Mouse (Mus musculus) gastrocnemius, adult 2 months (tissue): ENCODE data around the gene Nfya. TPM values are rescaled to one million over a fixed set of nuclear protein-coding genes. Genes with fewer than 3 reads are reported as not detected.

Source experiments
- DNase-seq: peaks from one replicate; pipeline ENCODE4 v3.0.0; 2022
- H3K27ac ChIP-seq: fragments of 200-600 bp; 2 replicates; pipeline ENCODE4 v1.8.1; 2022; ENCODE audit warnings: mild to moderate bottlenecking
- H3K4me3 ChIP-seq: fragments of 200-600 bp; 2 replicates; pipeline ENCODE4 v1.8.1; 2022; ENCODE audit warnings: mild to moderate bottlenecking, moderate library complexity
- CTCF ChIP-seq: fragments of 200-600 bp; IDR thresholded peaks from 2 replicates; pipeline ENCODE4 v1.8.1; 2022; ENCODE audit warnings: antibody characterized with exemption, mild to moderate bottlenecking, moderate library complexity
- intact Hi-C: fragments of 180-260 bp; cut with DNase I; formaldehyde crosslinking; loops from one replicate; pipeline ENCODE4 v1.15.1; 2025
- total RNA-seq, 2 experiments: library from RNA; stranded (reverse); gene quantifications; 2 replicates each; pipeline ENCODE4 v1.2.3; 2021

The Nfya gene
- total RNA-seq, 2 experiments from 2014 or later: 6.1 to 9.4 TPM

DNA sequence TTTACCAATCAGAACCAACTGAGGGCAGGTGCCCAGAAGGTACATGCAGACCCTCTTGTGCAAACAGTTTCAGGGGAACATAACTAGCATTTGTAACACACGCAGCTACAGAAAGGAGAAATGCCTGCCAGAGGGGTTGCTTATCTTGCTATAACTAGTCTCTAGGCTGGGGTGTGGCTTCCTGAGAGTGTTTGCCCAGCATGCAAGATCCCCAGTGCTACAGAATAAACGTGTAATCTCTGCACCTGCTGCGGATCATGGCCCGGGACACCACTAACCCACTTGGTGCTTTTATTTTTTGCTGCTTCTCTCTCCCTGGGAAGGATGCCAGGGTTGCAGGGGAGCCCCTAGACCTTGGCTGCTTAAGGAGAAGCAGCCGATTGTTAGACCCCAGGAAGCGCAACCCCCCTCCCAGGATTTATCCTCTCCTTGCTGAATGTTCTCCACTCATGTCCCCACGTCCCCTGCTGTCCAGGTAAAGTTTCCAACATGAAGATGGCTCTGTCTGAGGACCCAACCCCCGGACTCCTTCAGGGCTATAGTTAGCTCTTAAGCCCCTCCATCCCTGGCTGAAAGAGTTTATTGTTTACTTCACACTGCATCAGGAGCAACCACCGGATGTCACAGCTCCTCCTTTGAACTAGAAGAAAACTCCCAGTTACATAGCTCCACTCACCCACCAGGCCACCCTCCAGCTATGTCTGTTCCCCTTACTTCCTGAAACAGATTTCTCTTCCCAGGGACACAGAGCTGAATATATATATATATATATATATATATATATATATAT, 16.3 kb upstream of the Nfya start:
- peak overlapping the region; percentile 96 for H3K27ac ChIP-seq
- intact Hi-C loops: no loop called here
- DNase-seq: peak; percentile 60
- peak overlapping the region; percentile 72 for H3K4me3 ChIP-seq
- TF ChIP-seq CTCF: no peak

DNA sequence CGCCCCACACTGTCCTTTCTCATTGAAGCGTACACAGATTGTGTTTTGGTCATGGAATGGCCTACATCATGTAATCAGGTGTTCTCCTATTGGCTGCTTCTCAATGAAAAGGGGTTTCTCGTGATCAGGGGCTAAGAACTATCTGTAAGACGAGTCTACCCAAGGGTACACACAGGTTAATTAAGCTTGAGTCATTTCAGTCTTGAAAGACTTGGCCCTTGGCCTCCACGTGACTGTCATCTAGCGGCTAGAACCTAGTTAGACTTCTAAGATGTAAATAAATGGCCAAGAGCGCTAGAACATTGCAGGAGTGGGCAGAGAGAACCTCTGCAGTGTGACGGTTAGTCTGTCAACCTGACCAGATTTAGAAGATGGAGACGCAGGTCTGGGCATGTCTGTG, 14.5 kb upstream of the Nfya start:
- Histone ChIP-seq H3K27ac (peak overlapping the region; percentile 96), H3K4me3 (peak overlapping the region; percentile 25; the same call in 1 of the 2 replicates)
- DNase-seq: no peak
- TF ChIP-seq CTCF: no peak
- intact Hi-C loops: no loop called here

DNA sequence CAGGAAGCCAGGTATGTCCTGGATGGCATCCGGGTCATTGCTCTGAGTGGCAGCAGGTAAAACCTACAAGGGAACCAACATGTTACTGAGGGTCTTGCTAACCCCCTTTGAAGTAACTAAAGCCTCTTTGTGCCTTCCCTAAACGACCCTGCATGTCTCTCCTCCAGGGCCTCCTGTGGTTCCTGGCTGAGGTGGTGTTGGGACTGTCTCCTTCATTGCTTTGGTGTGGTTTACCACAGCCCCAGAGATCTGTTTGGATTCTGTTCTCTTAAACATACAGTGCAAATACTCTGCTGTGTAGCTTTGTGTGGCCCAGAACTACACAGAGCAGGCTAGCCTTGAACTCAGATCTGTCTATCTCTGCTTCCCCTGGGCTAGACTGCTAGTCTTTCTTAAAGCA, 9.9 kb upstream of the Nfya start:
- intact Hi-C loops: loop anchor here (5.0 kb wide), 1 partner anchor 183 kb away; no protein-coding TSS in a partner anchor
- no peak overlapping the region for H3K4me3 ChIP-seq
- TF ChIP-seq CTCF: no peak
- no peak for DNase-seq
- no peak overlapping the region for H3K27ac ChIP-seq

DNA sequence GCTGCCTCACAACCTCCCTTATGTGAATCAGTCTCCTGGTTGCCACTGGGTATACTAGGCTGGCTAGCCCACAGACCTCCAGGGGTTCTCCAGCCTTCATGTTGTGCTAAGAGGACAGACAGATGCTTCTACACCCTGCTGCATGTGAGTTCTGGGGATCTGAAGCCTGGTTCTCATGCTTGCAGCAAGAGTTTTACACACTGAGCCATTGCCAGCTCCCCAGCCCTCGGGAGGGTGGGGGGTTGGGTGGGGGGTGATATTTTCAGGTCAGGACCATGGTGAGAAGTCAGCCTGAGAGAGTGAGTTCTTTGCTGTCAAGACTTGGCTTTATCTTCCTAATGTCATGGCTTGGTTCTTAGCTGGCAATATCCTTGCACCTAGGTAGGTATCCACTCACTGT, 9.1 kb upstream of the Nfya start:
- DNase-seq: no peak
- H3K4me3 ChIP-seq: no peak overlapping the region
- peak overlapping the region; percentile 13; the same call in 1 of the 2 replicates for H3K27ac ChIP-seq
- intact Hi-C loops: loop anchor here (5.0 kb wide), 1 partner anchor 184 kb away; no protein-coding TSS in a partner anchor
- TF ChIP-seq CTCF: no peak

DNA sequence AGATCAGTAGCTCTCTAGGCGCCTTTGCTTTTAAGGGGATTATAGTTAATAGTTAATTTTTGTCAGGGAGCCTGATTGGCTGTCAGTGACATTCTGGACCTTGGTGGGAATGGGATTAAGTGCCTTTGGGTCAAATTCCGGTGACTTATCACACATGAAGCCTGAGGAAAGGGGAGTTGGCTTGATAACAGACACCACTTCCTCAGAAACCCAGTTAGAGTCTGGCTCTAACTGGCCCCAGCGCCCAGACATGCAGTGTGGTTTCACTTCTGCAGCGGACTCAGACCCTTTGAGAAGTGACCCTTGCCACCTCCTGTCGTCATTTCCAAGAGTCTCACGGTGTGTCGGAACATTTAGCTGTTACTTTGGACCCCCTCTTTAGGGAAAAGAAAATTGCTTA, 8.5 kb upstream of the Nfya start:
- Histone ChIP-seq H3K4me3 (no peak overlapping the region), H3K27ac (peak overlapping the region; percentile 13; the same call in 1 of the 2 replicates)
- DNase-seq: no peak
- TF ChIP-seq CTCF: no peak
- intact Hi-C loops: loop anchor here (5.0 kb wide), 1 partner anchor 184 kb away; no protein-coding TSS in a partner anchor

DNA sequence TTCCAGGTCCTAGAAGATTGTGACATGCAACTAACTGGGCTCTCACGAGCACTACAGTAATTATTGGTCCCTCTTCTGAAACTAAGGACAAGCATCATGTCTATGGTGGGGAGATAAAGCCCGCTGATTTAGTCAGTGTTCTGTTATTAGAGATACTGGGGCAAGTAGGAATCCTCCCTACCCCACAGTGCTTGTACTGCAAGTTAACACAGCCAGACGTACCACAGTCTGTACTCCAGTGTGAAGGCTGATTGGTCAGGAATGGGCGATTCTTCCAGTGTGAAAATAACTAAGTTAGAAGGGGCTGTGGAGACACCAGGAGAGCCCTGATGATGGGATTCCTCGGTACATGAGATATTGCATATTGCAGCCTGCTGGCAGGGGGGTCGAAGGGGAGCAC, 7.8 kb upstream of the Nfya start:
- Histone ChIP-seq H3K27ac (no peak overlapping the region), H3K4me3 (no peak overlapping the region)
- intact Hi-C loops: loop anchor here (2.0 to 5.0 kb wide), 3 partner anchors 19 to 185 kb away; no protein-coding TSS in a partner anchor
- no peak for TF ChIP-seq CTCF
- DNase-seq: no peak

DNA sequence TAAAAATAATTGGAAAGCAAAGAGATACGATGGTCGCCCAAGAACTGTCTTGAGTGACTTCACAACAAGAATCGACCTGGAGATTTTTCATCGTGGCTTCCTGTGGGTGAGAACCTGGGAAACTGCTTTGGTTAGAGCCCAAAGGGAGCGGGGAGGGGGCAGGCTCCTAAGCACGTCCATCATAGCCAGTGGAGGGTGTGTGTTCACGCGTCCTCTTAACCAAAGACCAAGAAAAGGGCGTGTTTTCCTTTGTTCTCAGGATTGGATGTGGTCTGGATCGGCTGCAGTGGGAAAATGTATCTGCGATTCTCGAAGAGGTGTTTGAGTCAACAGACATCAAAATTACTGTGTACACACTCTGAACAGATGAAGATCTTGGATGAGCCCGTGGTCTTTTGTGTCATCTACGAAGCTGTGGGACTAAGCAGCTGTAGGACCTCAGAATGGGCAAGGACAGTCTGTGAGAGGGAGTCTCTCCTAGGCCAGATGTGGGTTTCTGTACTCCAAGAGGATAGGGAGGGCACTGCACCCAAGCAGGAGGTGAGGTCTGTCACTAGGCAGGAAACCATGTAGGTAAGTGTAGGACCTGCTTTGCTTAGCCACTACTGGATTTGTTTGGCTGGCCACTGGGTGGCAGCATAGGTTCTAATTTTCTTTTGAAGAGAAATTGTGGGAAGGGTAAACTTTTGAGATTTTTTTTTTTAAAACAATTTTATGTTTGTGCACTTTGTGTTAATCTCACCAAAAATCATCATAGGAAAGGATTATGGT, 6.9 kb upstream of the Nfya start:
- peak overlapping the region; percentile 44; the same call in 1 of the 2 replicates for H3K27ac ChIP-seq
- TF ChIP-seq CTCF: peak; percentile 74
- intact Hi-C loops: loop anchor here (2.0 to 5.0 kb wide), 3 partner anchors 20 to 186 kb away; no protein-coding TSS in a partner anchor
- no peak overlapping the region for H3K4me3 ChIP-seq
- peak; percentile 59 for DNase-seq

DNA sequence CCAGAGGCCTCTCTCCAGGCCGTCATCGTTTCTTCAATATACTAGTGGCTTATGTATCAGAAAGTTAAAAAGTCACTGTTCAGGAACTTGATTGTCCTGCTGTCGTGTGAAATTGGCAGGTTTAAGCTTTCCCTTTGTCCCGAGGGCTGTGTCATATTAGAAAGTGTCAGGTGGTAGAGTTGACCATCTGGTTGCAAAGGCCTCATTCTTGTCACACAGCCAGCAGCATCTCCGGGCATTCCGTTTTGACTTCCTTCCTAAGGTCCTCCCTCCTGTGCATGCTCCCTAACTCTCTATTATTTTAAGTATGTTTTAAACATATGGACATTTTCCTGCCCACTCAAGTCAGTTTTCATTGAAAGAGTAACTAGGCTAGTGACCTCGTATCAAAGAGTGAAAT, 6.3 kb upstream of the Nfya start:
- H3K4me3 ChIP-seq: no peak overlapping the region
- intact Hi-C loops: loop anchor here (2.0 to 5.0 kb wide), 3 partner anchors 21 to 186 kb away; no protein-coding TSS in a partner anchor
- no peak for DNase-seq
- H3K27ac ChIP-seq: peak overlapping the region; percentile 44; the same call in 1 of the 2 replicates
- no peak for TF ChIP-seq CTCF

DNA sequence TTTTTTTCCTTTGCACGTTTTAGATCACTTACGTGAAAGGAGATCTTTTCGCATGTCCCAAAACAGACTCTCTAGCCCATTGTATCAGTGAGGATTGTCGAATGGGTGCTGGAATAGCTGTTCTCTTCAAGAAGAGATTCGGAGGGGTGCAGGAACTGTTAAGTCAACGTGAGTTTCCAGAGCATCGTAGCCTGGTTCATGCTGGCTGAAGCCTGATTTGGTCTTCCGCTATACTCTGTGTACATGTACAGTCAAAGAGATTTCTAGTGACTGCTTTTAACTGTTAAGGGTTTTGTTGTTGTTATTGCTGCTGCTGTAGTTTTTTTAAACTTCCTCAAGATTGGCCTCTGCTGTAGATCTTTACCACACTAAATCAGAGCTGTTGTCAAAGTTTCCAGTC, 1.5 kb upstream of the Nfya start:
- intact Hi-C loops: no loop called here
- no peak for DNase-seq
- TF ChIP-seq CTCF: no peak
- peak overlapping the region; percentile 98 for H3K27ac ChIP-seq
- peak overlapping the region; percentile 85 for H3K4me3 ChIP-seq

DNA sequence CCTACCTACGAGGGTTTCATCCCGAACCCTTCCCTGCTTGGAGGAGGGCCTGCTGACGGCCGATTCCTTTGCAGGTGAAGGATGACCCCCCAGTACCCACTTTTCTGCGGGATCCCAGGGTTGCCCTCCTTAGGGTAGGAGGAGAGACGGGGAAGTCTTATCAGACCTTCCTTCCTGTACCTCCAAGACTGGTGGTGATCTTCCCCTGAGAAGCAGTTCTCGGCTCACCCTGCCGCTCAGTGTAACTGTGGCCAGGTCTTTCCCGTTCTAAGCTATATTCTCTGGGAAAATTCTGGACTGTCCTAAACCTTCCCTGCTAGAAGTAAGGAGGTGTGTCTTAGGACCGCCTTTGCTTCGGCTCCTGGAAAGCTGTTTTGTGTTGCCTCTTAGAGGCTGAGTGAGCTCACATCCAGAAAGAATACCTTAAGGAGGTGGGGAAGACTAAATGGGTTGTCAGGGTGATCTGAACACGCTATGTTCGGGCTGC, 636 bp upstream of the Nfya start:
- intact Hi-C loops: no loop called here

DNA sequence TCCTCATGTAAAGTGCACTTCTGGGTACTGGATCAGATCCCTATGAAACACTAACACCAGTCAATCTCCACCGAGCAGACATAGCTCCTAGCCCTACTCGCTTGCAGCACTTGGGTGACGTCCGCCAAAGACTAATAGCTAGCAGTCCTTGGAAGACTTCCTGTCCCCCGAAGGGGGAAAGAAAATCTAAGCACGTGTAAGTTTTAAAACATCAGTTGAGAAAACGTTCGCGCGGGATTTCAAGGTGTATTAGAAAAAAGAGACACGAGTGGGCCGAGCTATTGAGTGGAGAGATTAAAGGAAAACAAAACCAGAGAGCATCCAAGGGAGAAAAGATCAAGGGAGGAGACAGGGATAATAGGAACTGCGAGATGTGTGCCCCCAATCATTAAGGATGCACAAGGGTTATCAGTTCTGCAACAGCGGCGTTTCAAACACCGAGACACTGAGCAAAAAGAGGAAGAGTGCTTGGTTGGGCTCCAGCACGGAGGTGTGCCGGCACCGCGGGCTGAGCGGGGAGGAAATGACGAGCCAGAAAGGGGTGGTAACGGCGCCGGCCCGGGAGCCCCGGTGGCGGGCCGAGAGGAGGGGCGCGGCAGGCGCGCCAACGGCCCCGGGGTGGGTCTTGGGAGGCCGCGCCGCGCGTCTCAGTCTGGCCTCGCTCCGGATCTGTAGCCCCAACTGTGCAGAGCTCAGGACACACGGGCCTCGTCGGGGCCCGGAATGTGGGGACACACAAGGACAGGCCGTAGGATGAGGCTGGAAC, 997 bp downstream of the Nfya start:
- no peak for TF ChIP-seq CTCF
- peak; percentile 85 for DNase-seq

More for the DNA sequence above, 636 bp upstream of the Nfya start:
- Histone ChIP-seq H3K4me3 (peak overlapping the region; percentile 85), H3K27ac (peak overlapping the region; percentile 98)
- no peak for DNase-seq
- no peak for TF ChIP-seq CTCF

DNA sequence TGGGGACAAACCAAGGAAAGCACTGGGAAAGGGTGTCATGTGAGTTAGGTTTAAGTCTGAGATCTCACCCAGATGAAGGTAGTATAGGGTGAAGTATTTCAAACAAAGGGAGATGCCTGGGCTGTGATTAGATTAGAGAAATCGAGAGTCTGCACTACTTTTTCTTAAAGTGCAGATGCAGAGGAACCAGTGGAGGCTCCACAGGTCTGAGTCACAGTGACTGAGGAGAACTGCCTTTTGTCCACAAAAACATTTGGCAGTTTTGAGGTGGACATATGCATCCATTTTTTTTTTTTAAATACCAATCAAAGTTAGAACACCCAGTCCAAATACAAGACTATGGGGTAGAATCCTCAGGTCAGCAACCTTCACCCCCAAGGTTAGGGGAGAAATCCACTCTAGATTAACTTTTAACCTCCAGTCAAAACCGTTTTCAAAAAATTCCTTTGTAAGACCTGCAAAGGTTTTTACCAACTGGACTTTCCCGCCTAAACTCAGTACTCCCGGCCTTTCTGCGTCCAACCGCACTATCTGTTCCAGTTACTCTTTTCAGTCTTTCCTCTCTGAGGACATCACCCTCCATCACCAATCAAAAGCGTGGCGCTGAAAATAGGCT, 1.7 kb downstream of the Nfya start:
- Histone ChIP-seq H3K4me3 (peak overlapping the region; percentile 85), H3K27ac (peak overlapping the region; percentile 98)
- intact Hi-C loops: no loop called here
- DNase-seq: no peak
- no peak for TF ChIP-seq CTCF

More for the DNA sequence above, 997 bp downstream of the Nfya start:
- Histone ChIP-seq H3K4me3 (peak overlapping the region; percentile 85), H3K27ac (peak overlapping the region; percentile 98)
- intact Hi-C loops: no loop called here
